Mouse (Mus musculus) intestine, postnatal 0 days (tissue): ENCODE data around the gene 4930404H24Rik. TPM values are rescaled to one million over a fixed set of nuclear protein-coding genes. Genes with fewer than 3 reads are reported as not detected.

Source experiments
- ATAC-seq: fragments of 200-750 bp; cut with Nextera tagmentation; 2 replicates; pipeline ENCODE4 v1.8.0; 2017; ENCODE audit warnings: mild to moderate bottlenecking, moderate TSS enrichment, moderate library complexity
- H3K27ac ChIP-seq: fragments of 300-500 bp; sonication (generic); 2 replicates; pipeline ENCODE4 v1.5.1; 2014; ENCODE audit warnings: mild to moderate bottlenecking, low read depth, low read length, moderate library complexity
- H3K27me3 ChIP-seq: fragments of 300-500 bp; sonication (generic); replicated peaks from 2 replicates; pipeline ENCODE4 v1.6.1; 2014; ENCODE audit warnings: low read length, mixed read lengths; ENCODE audit not compliant: control insufficient read depth, insufficient read depth
- H3K36me3 ChIP-seq: fragments of 300-500 bp; sonication (generic); 2 replicates; pipeline ENCODE4 v1.6.1; 2014; ENCODE audit warnings: mild to moderate bottlenecking, moderate library complexity; ENCODE audit not compliant: control insufficient read depth, insufficient read depth
- H3K4me1 ChIP-seq: fragments of 300-500 bp; sonication (generic); replicated peaks from 2 replicates; pipeline ENCODE4 v1.6.1; 2014; ENCODE audit warnings: antibody characterized with exemption, low read length, mixed read lengths; ENCODE audit not compliant: control insufficient read depth, insufficient read depth
- H3K4me2 ChIP-seq: fragments of 300-500 bp; sonication (generic); replicated peaks from 2 replicates; pipeline ENCODE4 v1.6.1; 2014; ENCODE audit warnings: low read depth, mild to moderate bottlenecking, moderate library complexity
- H3K4me3 ChIP-seq: fragments of 300-500 bp; sonication (generic); 2 replicates; pipeline ENCODE4 v1.5.1; 2014; ENCODE audit warnings: low read depth, low read length
- H3K9ac ChIP-seq: fragments of 300-500 bp; sonication (generic); 2 replicates; pipeline ENCODE4 v1.6.1; 2014; ENCODE audit warnings: mild to moderate bottlenecking, low read depth, low read length
- H3K9me3 ChIP-seq: fragments of 300-500 bp; sonication (generic); 2 replicates; pipeline ENCODE4 v1.6.1; 2016; ENCODE audit warnings: mixed run types; ENCODE audit not compliant: control insufficient read depth
- CTCF ChIP-seq: sonication (generic); IDR thresholded peaks from 2 replicates; pipeline ENCODE4 v1.5.1; 2016; ENCODE audit warnings: low read depth, mild to moderate bottlenecking, control low read depth, antibody characterized with exemption, moderate library complexity
- WGBS: fragments of 180-500 bp; shearing (Covaris S2); extraction: QIAGEN DNeasy Blood & Tissue Kit; methylation state at CpG from one replicate; pipeline ENCODE4 v1.1.7; 2014; 5-methylcytosine and 5-hydroxymethylcytosine counted together
- polyA plus RNA-seq: library from polyadenylated mRNA; unstranded; fragments of >200 nt; fragmentation: Nextera tagmentation; extraction: Ambion mirVana; gene quantifications from 2 replicates; pipeline ENCODE4 v1.2.1, GENCODE M21; 2015

4930404H24Rik gene
- polyA plus RNA-seq, 1 experiment from 2014 or later, result not detected

- no peak overlapping the region for H3K9ac ChIP-seq
- no peak overlapping the region for H3K27ac ChIP-seq
- H3K27me3 ChIP-seq, result no peaks in the 10 kb centered on the region
- H3K4me3 ChIP-seq, result no peak overlapping the region
- TF ChIP-seq CTCF, result no peak
- peaks cover 5% of the 10 kb centered on the region for H3K4me1 ChIP-seq
- no peak for ATAC-seq
- H3K36me3 ChIP-seq, result no peaks in the 10 kb centered on the region
- H3K9me3 ChIP-seq, result no peaks in the 10 kb centered on the region
- no peak overlapping the region for H3K4me2 ChIP-seq
- WGBS, result 82% methylated on average over 8 of the region's 8 CpGs
These were observed 17.5 kb downstream of the 4930404H24Rik start for GRCm38 (mm10) chr2:153510136-153510535.

GRCm38 (mm10) chr2:153511562-153511961, 19.0 kb downstream of the 4930404H24Rik start:
- H3K4me3 ChIP-seq, result no peak overlapping the region
- no peak overlapping the region for H3K27ac ChIP-seq
- peaks cover 5% of the 10 kb centered on the region for H3K4me1 ChIP-seq
- no peaks in the 10 kb centered on the region for H3K27me3 ChIP-seq
- ATAC-seq, result no peak
- WGBS, result 81% methylated on average over 6 of the region's 6 CpGs
- no peaks in the 10 kb centered on the region for H3K9me3 ChIP-seq
- no peak overlapping the region for H3K9ac ChIP-seq
- no peaks in the 10 kb centered on the region for H3K36me3 ChIP-seq
- TF ChIP-seq CTCF, result no peak
- H3K4me2 ChIP-seq, result no peak overlapping the region

GRCm38 (mm10) chr2:153512416-153513323, 20.1 kb downstream of the 4930404H24Rik start:
- H3K9ac ChIP-seq, result no peak overlapping the region
- H3K4me1 ChIP-seq, result peaks cover 5% of the 10 kb centered on the region
- H3K9me3 ChIP-seq, result no peaks in the 10 kb centered on the region
- H3K4me3 ChIP-seq, result no peak overlapping the region
- no peaks in the 10 kb centered on the region for H3K27me3 ChIP-seq
- no peak for ATAC-seq
- no peak for TF ChIP-seq CTCF
- WGBS, result 82% methylated on average over 14 of the region's 14 CpGs
- no peak overlapping the region for H3K27ac ChIP-seq
- no peak overlapping the region for H3K4me2 ChIP-seq
- H3K36me3 ChIP-seq, result no peaks in the 10 kb centered on the region

GRCm38 (mm10) chr2:153513983-153514382, 21.4 kb downstream of the 4930404H24Rik start:
- Histone ChIP-seq H3K27ac (no peak overlapping the region), H3K9ac (no peak overlapping the region), H3K36me3 (no peaks in the 10 kb centered on the region), H3K9me3 (no peaks in the 10 kb centered on the region), H3K27me3 (no peaks in the 10 kb centered on the region), H3K4me1 (peaks cover 5% of the 10 kb centered on the region), H3K4me3 (no peak overlapping the region), H3K4me2 (no peak overlapping the region)
- no peak for ATAC-seq
- TF ChIP-seq CTCF, result no peak
- 90% methylated on average over 3 of the region's 3 CpGs for WGBS

GRCm38 (mm10) chr2:153514497-153515380, 22.1 kb downstream of the 4930404H24Rik start:
- H3K9ac ChIP-seq, result no peak overlapping the region
- WGBS, result 76% methylated on average over 14 of the region's 14 CpGs

GRCm38 (mm10) chr2:153515582-153515981, 23.0 kb downstream of the 4930404H24Rik start:
- H3K4me1 ChIP-seq, result no peaks in the 10 kb centered on the region
- 82% methylated on average over 6 of the region's 6 CpGs for WGBS
- H3K36me3 ChIP-seq, result no peaks in the 10 kb centered on the region
- no peak overlapping the region for H3K4me3 ChIP-seq
- no peak overlapping the region for H3K27ac ChIP-seq
- H3K9me3 ChIP-seq, result no peaks in the 10 kb centered on the region
- H3K27me3 ChIP-seq, result no peaks in the 10 kb centered on the region
- no peak overlapping the region for H3K9ac ChIP-seq
- ATAC-seq, result no peak
- no peak overlapping the region for H3K4me2 ChIP-seq
- no peak for TF ChIP-seq CTCF

More at GRCm38 (mm10) chr2:153514497-153515380, 22.1 kb downstream of the 4930404H24Rik start:
- no peak overlapping the region for H3K4me3 ChIP-seq
- ATAC-seq, result no peak
- no peaks in the 10 kb centered on the region for H3K36me3 ChIP-seq
- H3K4me1 ChIP-seq, result peaks cover under 1% of the 10 kb centered on the region
- H3K27me3 ChIP-seq, result no peaks in the 10 kb centered on the region
- TF ChIP-seq CTCF, result no peak
- no peaks in the 10 kb centered on the region for H3K9me3 ChIP-seq
- no peak overlapping the region for H3K4me2 ChIP-seq
- no peak overlapping the region for H3K27ac ChIP-seq
